Mouse (Mus musculus): ENCODE measurements at regions not wholly inside any gene's neighbourhood (a gene's known extent, or its start where the extent isn't known, plus 50 kb on each side); places are given as distances from the start of the nearest gene placed in this dataset.

DNA sequence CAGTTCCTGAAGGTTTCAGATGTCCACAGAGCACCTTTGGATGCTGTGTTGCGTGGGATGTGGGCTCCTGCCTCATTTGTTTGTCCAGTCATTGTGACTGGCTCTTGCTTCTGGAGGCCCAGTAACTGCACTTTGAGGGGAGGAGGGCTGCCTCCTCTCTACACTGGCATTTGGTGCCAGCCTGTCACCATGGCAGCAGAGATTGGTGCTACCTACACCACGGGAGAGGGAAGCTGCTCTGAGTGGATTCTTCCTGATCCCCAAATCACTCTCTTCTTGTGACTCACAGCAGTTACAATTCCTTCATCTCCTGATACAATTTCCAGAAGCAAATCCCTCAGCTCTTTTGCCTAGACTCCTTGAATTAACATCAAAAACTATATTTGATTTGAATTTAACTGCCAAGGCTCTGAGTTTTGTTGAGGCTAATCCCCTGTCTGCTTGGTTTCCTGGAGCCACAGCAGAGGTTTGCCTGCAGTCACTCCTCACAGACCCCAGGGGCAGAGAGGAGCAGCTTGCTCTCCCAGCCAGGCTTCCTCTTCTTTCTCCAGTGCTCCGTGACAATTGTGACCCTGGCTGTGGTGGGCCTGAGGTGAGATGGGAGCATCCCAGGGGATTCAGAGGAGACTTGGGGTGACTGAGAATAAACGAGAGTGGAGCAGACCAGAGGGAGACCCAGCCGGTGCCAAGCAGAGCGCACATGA, 145.7 kb downstream of the Tpra1 start:
- TF ChIP-seq CTCF (IDR thresholded peaks at IDR 0.05; ENCODE audit: low read depth, low read length) = no peak
- TF ChIP-seq POLR2A (IDR thresholded peaks at IDR 0.05; ENCODE audit: borderline replicate concordance, low read depth, low read length) = no peak

Measured in bone marrow macrophage, adult 2 months (primary cell).